Mouse (Mus musculus) liver, embryonic 13.5 days (tissue): ENCODE results near the gene Rarb. TPM values are rescaled to one million over a fixed set of nuclear protein-coding genes. Genes with fewer than 3 reads are reported as not detected.

Experiments
- ATAC-seq: fragments of 200-750 bp; cut with Nextera tagmentation; 2 replicates; pipeline ENCODE4 v1.8.0; 2017; ENCODE audit warnings: low read depth, mild to moderate bottlenecking, moderate number of reproducible peaks, moderate library complexity
- DNase-seq: peaks from one replicate; pipeline ENCODE4 v3.0.0; 2022
- H3K27ac ChIP-seq: fragments of 300-500 bp; sonication (generic); 2 replicates; pipeline ENCODE4 v1.5.1; 2015; ENCODE audit warnings: moderate library complexity, mild to moderate bottlenecking, inconsistent platforms
- H3K27me3 ChIP-seq: fragments of 300-500 bp; sonication (generic); 2 replicates; pipeline ENCODE4 v1.6.1; 2015; ENCODE audit warnings: mild to moderate bottlenecking, inconsistent platforms
- H3K36me3 ChIP-seq: fragments of 300-500 bp; sonication (generic); 2 replicates; pipeline ENCODE4 v1.6.1; 2015; ENCODE audit warnings: mild to moderate bottlenecking, inconsistent platforms
- H3K4me1 ChIP-seq: fragments of 300-500 bp; sonication (generic); replicated peaks from 2 replicates; pipeline ENCODE4 v1.6.1; 2015; ENCODE audit warnings: inconsistent platforms
- H3K4me2 ChIP-seq: fragments of 300-500 bp; sonication (generic); 2 replicates; pipeline ENCODE4 v1.6.1; 2015; ENCODE audit warnings: inconsistent platforms, mild to moderate bottlenecking, moderate library complexity
- H3K4me3 ChIP-seq: fragments of 300-500 bp; sonication (generic); replicated peaks from 2 replicates; pipeline ENCODE4 v1.5.1; 2015; ENCODE audit warnings: mild to moderate bottlenecking, inconsistent platforms
- H3K9ac ChIP-seq: fragments of 300-500 bp; sonication (generic); 2 replicates; pipeline ENCODE4 v1.6.1; 2015; ENCODE audit warnings: mild to moderate bottlenecking, inconsistent platforms
- H3K9me3 ChIP-seq: fragments of 300-500 bp; sonication (generic); replicated peaks from 2 replicates; pipeline ENCODE4 v1.6.1; 2016; ENCODE audit warnings: inconsistent platforms
- WGBS: fragments of 180-500 bp; shearing (Covaris S2); methylation state at CpG from one replicate; pipeline ENCODE4 v1.1.7; 2015; ENCODE audit not compliant: insufficient replicate concordance; 5-methylcytosine and 5-hydroxymethylcytosine counted together
- polyA plus RNA-seq: library from polyadenylated mRNA; unstranded; fragments of >200 nt; fragmentation: Nextera tagmentation; extraction: Ambion mirVana; gene quantifications from 2 replicates; pipeline ENCODE4 v1.2.1, GENCODE M21; 2015

Rarb gene
- polyA plus RNA-seq, 1 experiment from 2014 or later = 2.4 TPM

- no peaks in the 10 kb centered on the region for H3K9me3 ChIP-seq
- H3K27me3 ChIP-seq = no peaks in the 10 kb centered on the region
- WGBS = 62% methylated on average over 8 of the region's 8 CpGs
- H3K36me3 ChIP-seq = no peaks in the 10 kb centered on the region
- H3K9ac ChIP-seq = no peak overlapping the region
- no peak for ATAC-seq
- no peak for DNase-seq
- no peak overlapping the region for H3K4me3 ChIP-seq
- H3K27ac ChIP-seq = no peak overlapping the region
- no peaks in the 10 kb centered on the region; the same call in 1 of the 2 replicates for H3K4me1 ChIP-seq
- no peak overlapping the region for H3K4me2 ChIP-seq
These were observed 299.3 kb downstream of the Rarb start for GRCm38 (mm10) chr14:16519588-16520167.

GRCm38 (mm10) chr14:16517958-16518357 is 301.0 kb downstream of the Rarb start:
- no peak overlapping the region for H3K27ac ChIP-seq
- no peak overlapping the region for H3K4me3 ChIP-seq
- H3K36me3 ChIP-seq = no peaks in the 10 kb centered on the region
- no peaks in the 10 kb centered on the region for H3K9me3 ChIP-seq
- no peaks in the 10 kb centered on the region; the same call in 1 of the 2 replicates for H3K4me1 ChIP-seq
- no peak overlapping the region for H3K9ac ChIP-seq
- ATAC-seq (no peak), DNase-seq (no peak)
- H3K27me3 ChIP-seq = no peaks in the 10 kb centered on the region
- H3K4me2 ChIP-seq = no peak overlapping the region

GRCm38 (mm10) chr14:16515731-16516130 is 303.2 kb downstream of the Rarb start:
- Histone ChIP-seq H3K27me3 (no peaks in the 10 kb centered on the region), H3K27ac (no peak overlapping the region), H3K4me1 (no peaks in the 10 kb centered on the region; the same call in 1 of the 2 replicates), H3K4me2 (no peak overlapping the region), H3K9me3 (no peaks in the 10 kb centered on the region), H3K4me3 (no peak overlapping the region), H3K36me3 (no peaks in the 10 kb centered on the region), H3K9ac (no peak overlapping the region)
- DNase-seq (no peak), ATAC-seq (no peak)
- 35% methylated on average over 3 of the region's 3 CpGs for WGBS

- WGBS = 66% methylated on average over 4 of the region's 4 CpGs
These were observed 308.4 kb downstream of the Rarb start for GRCm38 (mm10) chr14:16510574-16510973.

GRCm38 (mm10) chr14:16509825-16510224 is 309.1 kb downstream of the Rarb start:
- Histone ChIP-seq H3K4me3 (no peak overlapping the region), H3K9me3 (no peaks in the 10 kb centered on the region), H3K4me1 (no peaks in the 10 kb centered on the region), H3K36me3 (no peaks in the 10 kb centered on the region), H3K27ac (no peak overlapping the region), H3K27me3 (no peaks in the 10 kb centered on the region), H3K4me2 (no peak overlapping the region), H3K9ac (no peak overlapping the region)
- ATAC-seq (no peak), DNase-seq (no peak)
- whole genome bisulfite sequencing = 63% methylated on average over 4 of the region's 4 CpGs

More at GRCm38 (mm10) chr14:16510574-16510973, 308.4 kb downstream of the Rarb start:
- DNase-seq (no peak), ATAC-seq (no peak)
- Histone ChIP-seq H3K4me3 (no peak overlapping the region), H3K27ac (no peak overlapping the region), H3K4me1 (no peaks in the 10 kb centered on the region), H3K27me3 (no peaks in the 10 kb centered on the region), H3K9ac (no peak overlapping the region), H3K9me3 (no peaks in the 10 kb centered on the region), H3K36me3 (no peaks in the 10 kb centered on the region), H3K4me2 (no peak overlapping the region)

GRCm38 (mm10) chr14:16508760-16509159 is 310.2 kb downstream of the Rarb start:
- DNase-seq (no peak), ATAC-seq (no peak)
- H3K27ac ChIP-seq = no peak overlapping the region
- no peaks in the 10 kb centered on the region for H3K9me3 ChIP-seq
- no peaks in the 10 kb centered on the region for H3K4me1 ChIP-seq
- H3K9ac ChIP-seq = no peak overlapping the region
- H3K36me3 ChIP-seq = no peaks in the 10 kb centered on the region
- H3K4me3 ChIP-seq = no peak overlapping the region
- no peak overlapping the region for H3K4me2 ChIP-seq
- 72% methylated on average over 7 of the region's 7 CpGs for WGBS
- H3K27me3 ChIP-seq = no peaks in the 10 kb centered on the region

GRCm38 (mm10) chr14:16497226-16497661 is 321.7 kb downstream of the Rarb start:
- 20% methylated on average over 2 of the region's 2 CpGs for WGBS
- no peak overlapping the region for H3K27ac ChIP-seq

GRCm38 (mm10) chr14:16483656-16484380 is 335.1 kb downstream of the Rarb start:
- WGBS = 59% methylated on average over 8 of the region's 8 CpGs
- Histone ChIP-seq H3K4me2 (no peak overlapping the region), H3K4me1 (no peaks in the 10 kb centered on the region; the same call in 1 of the 2 replicates), H3K27me3 (no peaks in the 10 kb centered on the region), H3K36me3 (no peaks in the 10 kb centered on the region), H3K27ac (no peak overlapping the region), H3K9ac (no peak overlapping the region), H3K4me3 (no peak overlapping the region), H3K9me3 (no peaks in the 10 kb centered on the region)
- ATAC-seq = no peak
- no peak for DNase-seq

More at GRCm38 (mm10) chr14:16497226-16497661, 321.7 kb downstream of the Rarb start:
- H3K4me3 ChIP-seq = no peak overlapping the region
- H3K9me3 ChIP-seq = no peaks in the 10 kb centered on the region
- no peak overlapping the region for H3K4me2 ChIP-seq
- no peak overlapping the region for H3K9ac ChIP-seq
- H3K27me3 ChIP-seq = no peaks in the 10 kb centered on the region
- ATAC-seq (no peak), DNase-seq (no peak)
- H3K4me1 ChIP-seq = no peaks in the 10 kb centered on the region
- H3K36me3 ChIP-seq = no peaks in the 10 kb centered on the region

GRCm38 (mm10) chr14:16480621-16481020 is 338.3 kb downstream of the Rarb start:
- Histone ChIP-seq H3K9me3 (no peaks in the 10 kb centered on the region), H3K4me3 (no peak overlapping the region), H3K4me1 (no peaks in the 10 kb centered on the region; the same call in 1 of the 2 replicates), H3K36me3 (no peaks in the 10 kb centered on the region), H3K27me3 (no peaks in the 10 kb centered on the region), H3K27ac (no peak overlapping the region), H3K9ac (no peak overlapping the region), H3K4me2 (no peak overlapping the region)
- 53% methylated on average over 6 of the region's 6 CpGs for WGBS
- no peak for ATAC-seq
- no peak for DNase-seq

- H3K9me3 ChIP-seq = no peaks in the 10 kb centered on the region
- DNase-seq = no peak
- 46% methylated on average over 2 of the region's 2 CpGs for WGBS
- H3K4me1 ChIP-seq = no peaks in the 10 kb centered on the region; the same call in 1 of the 2 replicates
- no peak for ATAC-seq
- H3K4me2 ChIP-seq = no peak overlapping the region
- H3K4me3 ChIP-seq = no peak overlapping the region
- no peaks in the 10 kb centered on the region for H3K36me3 ChIP-seq
- no peaks in the 10 kb centered on the region for H3K27me3 ChIP-seq
- no peak overlapping the region for H3K9ac ChIP-seq
- H3K27ac ChIP-seq = no peak overlapping the region
These were observed 339.4 kb downstream of the Rarb start for GRCm38 (mm10) chr14:16479521-16479920.

- no peaks in the 10 kb centered on the region; the same call in 1 of the 2 replicates for H3K4me1 ChIP-seq
- no peaks in the 10 kb centered on the region for H3K36me3 ChIP-seq
- H3K27me3 ChIP-seq = no peaks in the 10 kb centered on the region
- WGBS = 54% methylated on average over 1 of the region's 1 CpGs
- DNase-seq = no peak
- no peak overlapping the region for H3K9ac ChIP-seq
- no peaks in the 10 kb centered on the region for H3K9me3 ChIP-seq
- ATAC-seq = no peak
- no peak overlapping the region for H3K27ac ChIP-seq
- H3K4me3 ChIP-seq = no peak overlapping the region
- H3K4me2 ChIP-seq = no peak overlapping the region
These were observed 340.2 kb downstream of the Rarb start for GRCm38 (mm10) chr14:16478606-16479323.
